Mouse (Mus musculus) MEL (cell line): ENCODE data around the gene Cox20. TPM values are rescaled to one million over a fixed set of nuclear protein-coding genes. Genes with fewer than 3 reads are reported as not detected.

Experiments used
- DNase-seq: peaks from one replicate; pipeline ENCODE4 v3.0.0; 2011; ENCODE audit warnings: low read depth, low spot score
- H3K27ac ChIP-seq: 2 replicates; pipeline ENCODE4 v1.5.1; 2012; ENCODE audit warnings: low read depth, mild to moderate bottlenecking, control low read depth, low read length, moderate library complexity; ENCODE audit not compliant: control insufficient read depth
- H3K27me3 ChIP-seq, 2 experiments: fragments of 150-350 bp in 1 of 2; sonication (generic) in 1 of 2; 2 replicates each; pipeline ENCODE4 v1.6.1; 2012; ENCODE audit warnings: low read length in 2 of 2, mild to moderate bottlenecking in 2 of 2, improper control_type of control experiment in 1 of 2, moderate library complexity in 1 of 2; ENCODE audit not compliant: insufficient read depth in 2 of 2, control insufficient read depth in 1 of 2
- H3K36me3 ChIP-seq, 2 experiments: 2 replicates each; pipeline ENCODE4 v1.6.1; 2012 to 2014; ENCODE audit warnings: low read length in 2 of 2, improper control_type of control experiment in 1 of 2, inconsistent platforms in 1 of 2, mild to moderate bottlenecking in 1 of 2; ENCODE audit not compliant: insufficient read depth in 2 of 2, control insufficient read depth in 1 of 2
- H3K4me1 ChIP-seq, 2 experiments: fragments of 150-350 bp in 1 of 2; sonication (generic) in 1 of 2; 2 replicates each; pipeline ENCODE4 v1.6.1; 2012; ENCODE audit warnings: low read length in 2 of 2, improper control_type of control experiment in 1 of 2, mild to moderate bottlenecking in 1 of 2; ENCODE audit not compliant: insufficient read depth in 2 of 2, control insufficient read depth in 1 of 2
- H3K4me3 ChIP-seq, 2 experiments: fragments of 150-350 bp in 1 of 2; sonication (generic) in 1 of 2; 2 replicates each; pipeline ENCODE4 v1.5.1; 2012; ENCODE audit warnings: low read depth in 2 of 2, low read length in 2 of 2, mild to moderate bottlenecking in 2 of 2, moderate library complexity in 2 of 2, control low read depth in 1 of 2, improper control_type of control experiment in 1 of 2; ENCODE audit not compliant: control insufficient read depth in 1 of 2, insufficient read depth in 1 of 2
- H3K79me2 ChIP-seq: 2 replicates; pipeline ENCODE4 v1.6.1; 2012; ENCODE audit warnings: mild to moderate bottlenecking, low read length, moderate library complexity; ENCODE audit not compliant: control insufficient read depth, poor library complexity, insufficient read depth
- H3K9ac ChIP-seq: 2 replicates; pipeline ENCODE4 v1.6.1; 2012; ENCODE audit warnings: low read depth, mild to moderate bottlenecking, control low read depth, low read length, moderate library complexity; ENCODE audit not compliant: control insufficient read depth, poor library complexity, severe bottlenecking
- H3K9me3 ChIP-seq: fragments of 150-350 bp; sonication (generic); replicated peaks from 2 replicates; pipeline ENCODE4 v1.6.1; 2012; ENCODE audit warnings: mild to moderate bottlenecking, low read length, improper control_type of control experiment, moderate library complexity; ENCODE audit not compliant: insufficient read depth
- BHLHE40 ChIP-seq: IDR thresholded peaks from 2 replicates; pipeline ENCODE4 v1.6.1; 2012; ENCODE audit warnings: low read depth, mild to moderate bottlenecking, inconsistent platforms, low read length, improper control_type of control experiment, borderline replicate concordance
- CHD1 ChIP-seq: IDR thresholded peaks from 2 replicates; pipeline ENCODE4 v1.6.1; 2012; ENCODE audit warnings: low read depth, mild to moderate bottlenecking, inconsistent platforms, low read length, improper control_type of control experiment
- CHD2 ChIP-seq: IDR thresholded peaks from 2 replicates; pipeline ENCODE4 v1.6.1; 2011; ENCODE audit warnings: low read length, improper control_type of control experiment
- CTCF ChIP-seq, 3 experiments: IDR thresholded peaks in 2 of 3; conservative IDR thresholded peaks in 1 of 3; 2 replicates each; pipeline ENCODE4 v1.5.1; 2011 to 2012; ENCODE audit warnings: low read length in 3 of 3, low read depth in 2 of 3, mild to moderate bottlenecking in 2 of 3, improper control_type of control experiment in 1 of 3, inconsistent platforms in 1 of 3, mixed read lengths in 1 of 3, moderate library complexity in 1 of 3; ENCODE audit not compliant: control insufficient read depth in 1 of 3, insufficient read depth in 1 of 3, poor library complexity in 1 of 3, severe bottlenecking in 1 of 3
- ELF1 ChIP-seq: IDR thresholded peaks from 2 replicates; pipeline ENCODE4 v1.6.1; 2014; ENCODE audit warnings: low read depth, mild to moderate bottlenecking, inconsistent platforms, low read length, improper control_type of control experiment, moderate library complexity
- HCFC1 ChIP-seq: IDR thresholded peaks from 2 replicates; pipeline ENCODE4 v1.6.1; 2012; ENCODE audit warnings: low read depth, mild to moderate bottlenecking, inconsistent platforms, low read length, improper control_type of control experiment, moderate library complexity
- JUND ChIP-seq: IDR thresholded peaks from 2 replicates; pipeline ENCODE4 v1.6.1; 2011; ENCODE audit warnings: low read depth, mild to moderate bottlenecking, improper control_type of control experiment, low read length
- MAX ChIP-seq: IDR thresholded peaks from 2 replicates; pipeline ENCODE4 v1.6.1; 2011; ENCODE audit warnings: low read length, improper control_type of control experiment
- MAZ ChIP-seq: IDR thresholded peaks from 2 replicates; pipeline ENCODE4 v1.6.1; 2012; ENCODE audit warnings: low read depth, mild to moderate bottlenecking, inconsistent platforms, low read length, improper control_type of control experiment
- MXI1 ChIP-seq: IDR thresholded peaks from 2 replicates; pipeline ENCODE4 v1.6.1; 2011; ENCODE audit warnings: mild to moderate bottlenecking, low read depth, low read length, improper control_type of control experiment
- MYB ChIP-seq: IDR thresholded peaks from 2 replicates; pipeline ENCODE4 v1.6.1; 2011; ENCODE audit warnings: mild to moderate bottlenecking, low read depth, low read length, improper control_type of control experiment
- MYC ChIP-seq: IDR thresholded peaks from 2 replicates; pipeline ENCODE4 v1.6.1; 2011; ENCODE audit warnings: low read depth, mild to moderate bottlenecking, low read length, improper control_type of control experiment, moderate library complexity
- NELFE ChIP-seq: IDR thresholded peaks from 2 replicates; pipeline ENCODE4 v1.6.1; 2011; ENCODE audit warnings: low read depth, low read length, improper control_type of control experiment
- NRF1 ChIP-seq: IDR thresholded peaks from 2 replicates; pipeline ENCODE4 v1.6.1; 2014; ENCODE audit warnings: low read depth, mild to moderate bottlenecking, inconsistent platforms, low read length, improper control_type of control experiment, moderate library complexity; ENCODE audit not compliant: poor library complexity, insufficient read depth, severe bottlenecking
- POLR2A ChIP-seq, 2 experiments: IDR thresholded peaks; 2 replicates each; pipeline ENCODE4 v1.6.1; 2011 to 2012; ENCODE audit warnings: low read length in 2 of 2, mild to moderate bottlenecking in 2 of 2, control low read depth in 1 of 2, improper control_type of control experiment in 1 of 2, low read depth in 1 of 2, moderate library complexity in 1 of 2; ENCODE audit not compliant: control insufficient read depth in 1 of 2, insufficient read depth in 1 of 2, poor library complexity in 1 of 2
- POLR2AphosphoS5 ChIP-seq: IDR thresholded peaks from 2 replicates; pipeline ENCODE4 v1.6.1; 2012; ENCODE audit warnings: low read depth, borderline replicate concordance, mild to moderate bottlenecking, inconsistent platforms, low read length, moderate library complexity, mixed read lengths
- TCF12 ChIP-seq: IDR thresholded peaks from 2 replicates; pipeline ENCODE4 v1.6.1; 2014; ENCODE audit warnings: low read depth, mild to moderate bottlenecking, inconsistent platforms, low read length, improper control_type of control experiment, moderate library complexity
- UBTF ChIP-seq: IDR thresholded peaks from 2 replicates; pipeline ENCODE4 v1.6.1; 2012; ENCODE audit warnings: low read depth, mild to moderate bottlenecking, inconsistent platforms, low read length, improper control_type of control experiment, moderate library complexity, borderline replicate concordance; ENCODE audit not compliant: insufficient read depth
- USF1 ChIP-seq: IDR thresholded peaks from 2 replicates; pipeline ENCODE4 v1.6.1; 2014; ENCODE audit warnings: low read depth, mild to moderate bottlenecking, inconsistent platforms, low read length, improper control_type of control experiment, moderate library complexity
- USF2 ChIP-seq, 2 experiments: IDR thresholded peaks; 2 replicates each; pipeline ENCODE4 v1.6.1; 2011 to 2012; ENCODE audit warnings: improper control_type of control experiment in 2 of 2, low read length in 2 of 2, borderline replicate concordance in 1 of 2, inconsistent platforms in 1 of 2, low read depth in 1 of 2, mild to moderate bottlenecking in 1 of 2; ENCODE audit not compliant: insufficient read depth in 1 of 2
- ZKSCAN1 ChIP-seq: IDR thresholded peaks from 2 replicates; pipeline ENCODE4 v1.6.1; 2012; ENCODE audit warnings: low read depth, mild to moderate bottlenecking, inconsistent platforms, low read length, improper control_type of control experiment, moderate library complexity
- ZMIZ1 ChIP-seq: IDR thresholded peaks from 2 replicates; pipeline ENCODE4 v1.6.1; 2012; ENCODE audit warnings: low read depth, mild to moderate bottlenecking, inconsistent platforms, low read length, improper control_type of control experiment, moderate library complexity
- polyA plus RNA-seq, 2 experiments: library from polyadenylated mRNA; stranded (reverse) in 1 of 2; unstranded in 1 of 2; fragments of >175 nt in 1 of 2; fragments of >200 nt in 1 of 2; gene quantifications; 2 replicates each; pipeline versions ENCODE4 v1.2.1 to v1.2.4; 2012; ENCODE audit warnings: low replicate concordance in 2 of 2, low read depth in 1 of 2; ENCODE audit not compliant: insufficient read length in 2 of 2, insufficient read depth in 1 of 2, missing spikeins in 1 of 2
- total RNA-seq: library from RNA; depleted of rRNA; stranded (reverse); fragments of 300-350 nt; gene quantifications from 2 replicates; pipeline ENCODE4 v1.2.3, GENCODE M21; 2012

Cox20 gene
- total and polyA plus RNA-seq, 3 experiments = 24.3 to 27.3 TPM; not detected in 1

DNA sequence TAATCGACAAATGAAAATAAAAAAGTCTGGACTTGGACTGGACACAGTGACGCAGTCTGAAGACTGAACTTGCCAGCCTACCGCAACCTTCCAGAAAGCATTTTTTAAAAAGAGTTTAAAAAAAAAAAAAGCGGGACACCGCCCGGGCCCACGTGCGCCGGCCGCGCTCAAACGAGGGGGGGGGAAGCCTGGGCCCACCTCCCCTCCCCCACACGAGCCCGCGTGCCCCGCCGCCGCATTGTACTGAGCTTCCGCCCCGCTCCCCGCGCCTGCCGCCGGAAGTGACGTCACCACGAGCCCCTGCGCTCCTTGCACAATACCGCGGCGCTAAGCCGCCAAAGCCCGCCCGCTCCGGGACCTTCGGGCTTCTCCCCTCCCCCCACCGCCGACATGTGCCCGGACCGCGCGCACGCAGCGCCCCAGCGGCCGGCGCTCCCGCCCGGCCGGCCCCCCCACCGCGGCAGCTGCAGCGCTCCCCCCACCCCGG, 17.4 kb downstream of the Cox20 start (continued):
- TF ChIP-seq POLR2A (IDR thresholded peaks at IDR 0.05; ENCODE audit: control insufficient read depth in 1 of 2, insufficient read depth in 1 of 2, low read depth in 1 of 2, low read length in 2 of 2, poor library complexity in 1 of 2) (peak in 1 of 2 experiments; percentile 53; a peak in 2 of 4 replicates), MXI1 (peak; percentile 97), HCFC1 (peak; percentile 79), BHLHE40 (peak; percentile 59; the same call in 1 of the 2 replicates), ELF1 (peak; percentile 55; the same call in 1 of the 2 replicates)

DNA sequence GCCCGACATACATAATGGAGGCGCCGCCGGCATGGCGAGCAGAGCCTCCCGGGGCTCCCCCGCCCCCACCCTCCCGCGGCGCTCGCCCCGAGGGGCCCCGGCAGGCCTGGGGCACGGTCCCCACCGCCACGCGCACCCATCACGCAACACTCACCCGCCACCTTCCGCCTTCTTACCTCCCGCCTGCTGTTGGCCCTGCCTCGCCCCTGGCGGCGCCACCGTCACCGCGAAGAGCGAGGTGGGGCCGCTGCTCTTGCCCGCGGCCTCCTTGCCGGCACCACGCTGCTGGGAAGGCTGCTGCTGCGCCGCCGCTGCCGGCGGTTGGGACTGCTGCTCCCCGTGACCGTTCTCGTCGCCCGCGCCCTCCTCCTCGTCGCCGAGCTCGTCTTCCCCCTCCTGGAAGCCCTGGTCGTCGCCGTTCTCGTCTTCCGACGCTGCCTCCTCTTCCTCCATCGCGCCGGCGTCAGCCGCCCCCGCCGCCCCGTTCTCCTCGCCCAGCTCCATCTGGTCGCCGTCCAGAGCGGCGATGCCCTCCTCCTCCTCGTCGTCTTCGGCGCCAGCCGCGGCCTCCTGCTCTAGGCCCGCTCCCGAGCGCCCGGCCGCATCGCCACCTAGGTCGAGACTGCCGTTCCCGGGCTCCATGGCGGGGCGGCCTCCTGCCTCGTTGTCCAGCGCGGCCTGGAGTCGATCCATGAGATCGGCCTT, 18.0 kb downstream of the Cox20 start:
- TF ChIP-seq MAX (no peak), NRF1 (no peak), CHD1 (peak; percentile 8), UBTF (0 out of 2 replicates have a peak, but pooled peaks have one; percentile 8), CTCF (IDR thresholded peaks at IDR 0.05 in 2 of 3, conservative IDR thresholded peaks at IDR 0.05 in 1 of 3; ENCODE audit: control insufficient read depth in 1 of 3, insufficient read depth in 1 of 3, low read depth in 2 of 3, low read length in 3 of 3, poor library complexity in 1 of 3, severe bottlenecking in 1 of 3) (0 out of 6 replicates have a peak, but pooled peaks of 1 of the 3 experiments have one; percentile 6), TCF12 (no peak), POLR2A (IDR thresholded peaks at IDR 0.05; ENCODE audit: control insufficient read depth in 1 of 2, insufficient read depth in 1 of 2, low read depth in 1 of 2, low read length in 2 of 2, poor library complexity in 1 of 2) (peak in 1 of 2 experiments; percentile 14; a peak in 2 of 4 replicates)
- TF ChIP-seq, all 39 proteins: peak for 4
- H3K4me1 ChIP-seq = peaks cover 11 to 12% of the 10 kb centered on the region in 2 experiments
- peaks cover 53% of the 10 kb centered on the region for H3K79me2 ChIP-seq
- peak overlapping the region; percentile 93 for H3K27ac ChIP-seq
- H3K4me3 ChIP-seq = peak overlapping the region; percentile 91 to 96
- H3K27me3 ChIP-seq = no peaks in the 10 kb centered on the region
- DNase-seq = peak; percentile 50
- H3K36me3 ChIP-seq = peaks cover 39% of the 10 kb centered on the region in 2 experiments
- peak overlapping the region; percentile 100 for H3K9ac ChIP-seq
- no peaks in the 10 kb centered on the region for H3K9me3 ChIP-seq

DNA sequence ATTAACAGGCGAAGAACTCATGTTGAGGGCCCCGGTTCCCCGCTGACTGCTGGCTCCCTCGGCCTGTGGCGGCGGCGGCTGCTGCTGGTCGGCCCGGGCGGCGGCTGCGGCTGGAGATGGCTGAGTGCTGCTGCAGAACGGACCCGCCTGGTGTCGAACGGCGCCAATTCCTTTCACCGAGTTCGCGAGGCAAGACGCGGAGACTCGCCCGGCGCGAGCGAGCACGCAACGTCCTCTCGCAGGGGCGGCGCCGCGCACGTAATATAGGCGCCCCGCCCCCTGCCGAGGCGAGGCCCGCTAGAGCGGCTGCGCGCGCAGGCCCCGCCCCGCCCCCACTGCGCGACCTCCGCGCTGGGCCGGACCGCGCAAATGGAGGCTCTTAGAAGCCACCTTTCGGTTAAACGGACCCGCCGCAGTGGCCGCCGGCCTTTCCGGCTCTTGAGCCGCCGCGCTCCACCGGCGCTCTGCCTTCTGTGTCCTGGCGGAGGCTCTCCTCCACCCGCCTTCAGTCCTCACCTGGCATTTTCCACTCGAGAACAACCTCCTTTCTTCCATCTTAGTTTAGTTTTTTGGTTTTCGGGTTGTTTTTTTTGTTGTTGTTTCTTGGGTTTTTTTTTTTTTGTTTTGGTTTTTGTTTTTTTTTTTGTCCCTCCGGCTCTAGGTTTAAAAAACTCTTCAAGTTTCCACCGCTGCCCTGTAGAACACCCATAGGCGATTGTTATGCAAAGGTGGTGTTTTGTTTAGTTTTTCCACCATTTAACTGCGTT, 18.8 kb downstream of the Cox20 start, which contains the start of gene Hnrnpu:
Hnrnpu (minus strand) TSS at position 247 of the 767 bp plus-strand sequence.
- H3K27ac ChIP-seq = peak within 1 kb of the TSS; percentile 94
- H3K4me1 ChIP-seq = peaks cover 10 to 11% of the 10 kb centered on the region in 2 experiments
- DNase-seq = peak; percentile 95
- peak within 1 kb of the TSS; percentile 91 to 97 for H3K4me3 ChIP-seq
- H3K9ac ChIP-seq = peak within 1 kb of the TSS; percentile 100
- peaks cover 46% of the 10 kb centered on the region for H3K79me2 ChIP-seq
- H3K27me3 ChIP-seq = no peaks in the 10 kb centered on the region
- H3K36me3 ChIP-seq = peaks cover 31 to 33% of the 10 kb centered on the region in 2 experiments
- no peaks in the 10 kb centered on the region for H3K9me3 ChIP-seq
- TF ChIP-seq CHD1 (peak; percentile 87; the same call in 1 of the 2 replicates), POLR2A (IDR thresholded peaks at IDR 0.05; ENCODE audit: control insufficient read depth in 1 of 2, insufficient read depth in 1 of 2, low read depth in 1 of 2, low read length in 2 of 2, poor library complexity in 1 of 2) (peak; percentile 70 to 95), ZMIZ1 (peak; percentile 86), USF1 (no peak), MYC (no peak), CHD2 (no peak), HCFC1 (peak; percentile 72), NELFE (peak; percentile 98), MAX (0 out of 2 replicates have a peak, but pooled peaks have one; percentile 13), USF2 (IDR thresholded peaks at IDR 0.05; ENCODE audit: borderline replicate concordance in 1 of 2, insufficient read depth in 1 of 2, low read depth in 1 of 2, low read length in 2 of 2) (no peak), JUND (no peak), POLR2AphosphoS5 (peak; percentile 83; the same call in 1 of the 2 replicates), ZKSCAN1 (peak; percentile 20; the same call in 1 of the 2 replicates), UBTF (peak; percentile 55; the same call in 1 of the 2 replicates), MAZ (peak; percentile 80; the same call in 1 of the 2 replicates), MYB (peak; percentile 94), BHLHE40 (0 out of 2 replicates have a peak, but pooled peaks have one; percentile 40)
